Mouse (Mus musculus) cerebellum, adult 9-10 months (tissue): ENCODE measurements around the gene Nudt16l1.

Experiments
- DNase-seq: peaks from one replicate; pipeline ENCODE4 v3.0.0; 2022

Nudt16l1 gene

GRCm38 (mm10) chr16:4963797-4964709 is 25.5 kb downstream of the Nudt16l1 start, which contains the start of gene Anks3:
Gene Anks3 (minus strand): TSS chr16:4964205.
- DNase-seq, result peak; percentile 99

- DNase-seq, result peak; percentile 72
Measured at GRCm38 (mm10) chr16:4964731-4965391, 26.3 kb downstream of the Nudt16l1 start.

GRCm38 (mm10) chr16:4965392-4966129 is 27.0 kb downstream of the Nudt16l1 start:
- peak; percentile 58 for DNase-seq

- DNase-seq, result no peak
Measured at GRCm38 (mm10) chr16:4968426-4968825, 29.9 kb downstream of the Nudt16l1 start.

GRCm38 (mm10) chr16:4969055-4969843 is 30.7 kb downstream of the Nudt16l1 start:
- no peak for DNase-seq

- no peak for DNase-seq
Measured at GRCm38 (mm10) chr16:4971626-4972025, 33.1 kb downstream of the Nudt16l1 start.

- peak; percentile 79 for DNase-seq
Measured at GRCm38 (mm10) chr16:4974521-4974920, 36.0 kb downstream of the Nudt16l1 start.

- peak; percentile 82 for DNase-seq
Measured at GRCm38 (mm10) chr16:4976180-4976579, 37.6 kb downstream of the Nudt16l1 start.

GRCm38 (mm10) chr16:4978275-4979051 is 39.9 kb downstream of the Nudt16l1 start:
- DNase-seq, result peak; percentile 30

- peak; percentile 44 for DNase-seq
Measured at GRCm38 (mm10) chr16:4979755-4980380, 41.3 kb downstream of the Nudt16l1 start.

GRCm38 (mm10) chr16:4984717-4985116 is 46.2 kb downstream of the Nudt16l1 start:
- no peak for DNase-seq
